26 mouse cellular contexts compared by ENCODE assay signal in the genomic region with DNA sequence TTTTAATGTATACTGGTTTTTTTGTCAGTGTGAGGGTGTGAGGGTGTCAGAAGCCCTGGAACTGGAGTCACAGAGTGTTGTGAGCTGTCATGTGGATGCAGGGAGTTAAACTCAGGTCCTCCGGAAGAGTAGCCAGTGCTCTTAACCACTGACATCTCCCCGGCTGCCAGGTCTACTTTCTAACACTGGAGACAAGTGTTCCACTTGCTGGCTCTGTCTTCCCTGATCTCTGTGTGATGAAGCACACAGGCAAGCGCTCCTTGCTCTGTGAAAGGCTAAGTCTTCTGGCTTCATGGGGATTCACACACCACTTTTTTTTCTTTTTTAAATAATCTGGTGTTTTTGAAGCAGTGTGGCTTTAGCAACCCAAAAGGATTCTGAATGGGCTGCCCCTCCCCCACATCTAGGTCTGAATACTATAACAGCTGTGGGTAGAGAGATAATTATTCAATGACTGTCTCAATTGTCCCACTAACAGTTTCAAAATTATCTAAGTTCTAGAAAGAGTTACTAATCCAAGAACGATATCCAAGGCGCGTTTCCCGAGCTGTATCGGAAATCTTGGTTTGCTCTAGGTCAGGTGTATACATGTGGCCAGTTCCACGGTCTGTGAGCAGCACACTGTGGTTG.
DNase-seq lines count a peak whose midpoint lies in the region; ATAC-seq and TF ChIP-seq lines count a peak whose summit lies in the region.
"Had no signal": no experiment of that assay in that cellular context is flagged by ENCODE, and none has a peak within 500 bp of the region (broad histone marks: within the 10 kb centered on the region; RNA-seq: fewer than 3 reads in every experiment).

No protein-coding gene starts in this region.

- H3K4me2 ChIP-seq in midbrain, embryonic 16.5 days (ENCODE audit: low read length) = no peak overlapping the region
- H3K4me2 ChIP-seq in midbrain, embryonic 15.5 days = no peak overlapping the region
- H3K4me2 ChIP-seq: embryonic facial prominence, embryonic 13.5 days; forebrain, embryonic 15.5 days; heart, embryonic 15.5 days; limb, embryonic 15.5 days had no signal

- no peaks in the 10 kb centered on the region for H3K27me3 ChIP-seq in midbrain, embryonic 10.5 days (ENCODE audit: low read depth, poor library complexity, severe bottlenecking)
- H3K27me3 ChIP-seq in midbrain, embryonic 16.5 days (ENCODE audit: control insufficient read depth, insufficient read depth, low read depth, low read length) = no peaks in the 10 kb centered on the region
- H3K27me3 ChIP-seq in midbrain, embryonic 15.5 days (replicated peaks) = no peaks in the 10 kb centered on the region
- H3K27me3 ChIP-seq: CH12.LX; embryonic facial prominence, embryonic 13.5 days; forebrain, embryonic 15.5 days; heart, embryonic 15.5 days; limb, embryonic 15.5 days had no signal

- peaks cover 54% of the 10 kb centered on the region for H3K4me1 ChIP-seq in midbrain, embryonic 10.5 days
- peaks cover 31% of the 10 kb centered on the region for H3K4me1 ChIP-seq in midbrain, embryonic 16.5 days (ENCODE audit: control insufficient read depth, insufficient read depth, low read length)
- peaks cover 46% of the 10 kb centered on the region for H3K4me1 ChIP-seq in midbrain, embryonic 15.5 days

- H3K36me3 ChIP-seq in midbrain, embryonic 10.5 days = peaks cover 7% of the 10 kb centered on the region; the same call in 1 of the 2 replicates
- H3K36me3 ChIP-seq in midbrain, embryonic 16.5 days (ENCODE audit: control insufficient read depth, insufficient read depth, low read length) = no peaks in the 10 kb centered on the region
- H3K36me3 ChIP-seq in midbrain, embryonic 15.5 days (replicated peaks) = no peaks in the 10 kb centered on the region
- H3K36me3 ChIP-seq: embryonic facial prominence, embryonic 13.5 days; forebrain, embryonic 15.5 days; G1E; heart, embryonic 15.5 days; limb, embryonic 15.5 days had no signal

- intact Hi-C loops in heart, postnatal 25 days (cut with DNase I) = loop anchor here (5.0 to 10.0 kb wide), 2 partner anchors 51 to 209 kb away; a partner anchor contains a TSS

- TF ChIP-seq CTCF in brain, embryonic 14.5 days (IDR thresholded peaks at IDR 0.05; ENCODE audit: borderline replicate concordance, extremely low read depth, insufficient read depth, insufficient read length) = no peak

- no peak for TF ChIP-seq POLR2A in brain, embryonic 14.5 days (IDR thresholded peaks at IDR 0.05; ENCODE audit: borderline replicate concordance, extremely low read depth, insufficient read depth, insufficient read length, poor library complexity, severe bottlenecking)

- ATAC-seq in midbrain, embryonic 16.5 days = no peak
- ATAC-seq in midbrain, embryonic 15.5 days (replicated peaks) = 0 out of 2 replicates have a peak, but pooled peaks have one; percentile 18
- ATAC-seq: activated CD4-positive, CD25-positive, alpha-beta regulatory T cell, adult 4 months; forebrain, embryonic 15.5 days; inflammation-experienced regulatory T-cells, adult 6 months had no signal

- peak overlapping the region; percentile 57; the same call in 1 of the 2 replicates for H3K27ac ChIP-seq in midbrain, embryonic 10.5 days (replicated peaks)
- H3K27ac ChIP-seq in midbrain, embryonic 16.5 days (ENCODE audit: low read length) = no peak overlapping the region
- no peak overlapping the region for H3K27ac ChIP-seq in midbrain, embryonic 15.5 days
- H3K27ac ChIP-seq: embryonic facial prominence, embryonic 13.5 days; forebrain, embryonic 15.5 days; heart, embryonic 15.5 days; hindbrain, embryonic 10.5 days; left cerebral cortex, adult 2 months; limb, embryonic 15.5 days had no signal

- peak; percentile 21 for DNase-seq in heart, postnatal 4 days
- DNase-seq in heart, postnatal 25 days (ENCODE audit: low spot score) = no peak
- no peak for DNase-seq in midbrain, embryonic 10.5 days (ENCODE audit: low spot score)
- DNase-seq in brain, embryonic 14.5 days (ENCODE audit: low read depth) = peak; percentile 33
- no peak for DNase-seq in urinary bladder, adult 18-20 months (ENCODE audit: low spot score in 2 of 2)
- DNase-seq: adrenal gland, adult 8-10 months; B cell, adult 2 months; cerebellum, adult 2 months; cerebellum, postnatal 25 days; kidney, adult 18-20 months; kidney, postnatal 10 days; left cerebral cortex, postnatal 4 days; right cerebral cortex, postnatal 4 days; thymus, postnatal 25 days had no signal

- H3K4me3 ChIP-seq in midbrain, embryonic 10.5 days = no peak overlapping the region
- H3K4me3 ChIP-seq in midbrain, embryonic 16.5 days (ENCODE audit: low read depth, low read length) = no peak overlapping the region
- no peak overlapping the region for H3K4me3 ChIP-seq in midbrain, embryonic 15.5 days
- H3K4me3 ChIP-seq: embryonic facial prominence, embryonic 13.5 days; forebrain, embryonic 15.5 days; heart, embryonic 15.5 days; hindbrain, embryonic 10.5 days; left cerebral cortex, adult 2 months; limb, embryonic 15.5 days had no signal

- H3K9ac ChIP-seq in midbrain, embryonic 16.5 days (ENCODE audit: low read depth, low read length) = no peak overlapping the region
- H3K9ac ChIP-seq in midbrain, embryonic 15.5 days = no peak overlapping the region
- H3K9ac ChIP-seq: embryonic facial prominence, embryonic 13.5 days; forebrain, embryonic 15.5 days; heart, embryonic 15.5 days; limb, embryonic 15.5 days had no signal

- no peaks in the 10 kb centered on the region for H3K9me3 ChIP-seq in midbrain, embryonic 10.5 days (replicated peaks)
- H3K9me3 ChIP-seq in midbrain, embryonic 16.5 days (replicated peaks; ENCODE audit: control insufficient read depth, low read length, poor library complexity, severe bottlenecking) = no peaks in the 10 kb centered on the region
- H3K9me3 ChIP-seq in midbrain, embryonic 15.5 days = no peaks in the 10 kb centered on the region
- H3K9me3 ChIP-seq: embryonic facial prominence, embryonic 13.5 days; forebrain, embryonic 15.5 days; heart, embryonic 15.5 days; hindbrain, embryonic 10.5 days; limb, embryonic 15.5 days had no signal

- 66% methylated on average over 9 of the region's 9 CpGs for WGBS in midbrain, embryonic 10.5 days
- 32% methylated on average over 9 of the region's 9 CpGs for WGBS in midbrain, embryonic 16.5 days
- 41% methylated on average over 9 of the region's 9 CpGs for WGBS in midbrain, embryonic 15.5 days

Comparison
In these comparisons a context has a peak if more than half of its experiments do, and no peak if none do; other contexts are left out.
1. DNase-seq: peak in heart, postnatal 4 days (single experiment) and brain, embryonic 14.5 days (single experiment); none in heart, postnatal 25 days (single experiment), midbrain, embryonic 10.5 days (single experiment) and urinary bladder, adult 18-20 months (0 of 2).